Mouse (Mus musculus) leukemia stem cell, adult 10-12 weeks (primary cell): ENCODE results near the gene 4933416C03Rik. TPM values are rescaled to one million over a fixed set of nuclear protein-coding genes. Genes with fewer than 3 reads are reported as not detected.

ENCODE experiments used
- polyA plus RNA-seq: library from polyadenylated mRNA; stranded (reverse); fragments of >175 nt; gene quantifications from 2 replicates; pipeline ENCODE4 v1.2.3, GENCODE M21; 2012; ENCODE audit warnings: low replicate concordance

Gene 4933416C03Rik
- not detected in 2 replicates for polyA plus RNA-seq

GRCm38 (mm10) chr10:116113867-116114474 lies at the start of gene 4933416C03Rik:
4933416C03Rik (minus strand) TSS chr10:116113917.

Other genes starting within 250 kb of the 4933416C03Rik start
- gene Ptprr, start 95.7 kb downstream of the 4933416C03Rik start, polyA plus RNA-seq: not detected in 2 replicates
- gene Ptprb, start 161.6 kb upstream of the 4933416C03Rik start, polyA plus RNA-seq: 0.09 and 0.28 TPM in 2 replicates